Mouse (Mus musculus) retina, postnatal 7 days (tissue): ENCODE measurements around the gene Mnt.
"Not testable (repeated sequence)": the region's sequence is repeated elsewhere in the genome, so short reads cannot be mapped to it uniquely, and the experiment has no call there.

Experiments used
- DNase-seq: peaks from one replicate; pipeline ENCODE4 v3.0.0-alpha.2; 2012; ENCODE audit warnings: low read depth, low spot score

Mnt gene

DNA sequence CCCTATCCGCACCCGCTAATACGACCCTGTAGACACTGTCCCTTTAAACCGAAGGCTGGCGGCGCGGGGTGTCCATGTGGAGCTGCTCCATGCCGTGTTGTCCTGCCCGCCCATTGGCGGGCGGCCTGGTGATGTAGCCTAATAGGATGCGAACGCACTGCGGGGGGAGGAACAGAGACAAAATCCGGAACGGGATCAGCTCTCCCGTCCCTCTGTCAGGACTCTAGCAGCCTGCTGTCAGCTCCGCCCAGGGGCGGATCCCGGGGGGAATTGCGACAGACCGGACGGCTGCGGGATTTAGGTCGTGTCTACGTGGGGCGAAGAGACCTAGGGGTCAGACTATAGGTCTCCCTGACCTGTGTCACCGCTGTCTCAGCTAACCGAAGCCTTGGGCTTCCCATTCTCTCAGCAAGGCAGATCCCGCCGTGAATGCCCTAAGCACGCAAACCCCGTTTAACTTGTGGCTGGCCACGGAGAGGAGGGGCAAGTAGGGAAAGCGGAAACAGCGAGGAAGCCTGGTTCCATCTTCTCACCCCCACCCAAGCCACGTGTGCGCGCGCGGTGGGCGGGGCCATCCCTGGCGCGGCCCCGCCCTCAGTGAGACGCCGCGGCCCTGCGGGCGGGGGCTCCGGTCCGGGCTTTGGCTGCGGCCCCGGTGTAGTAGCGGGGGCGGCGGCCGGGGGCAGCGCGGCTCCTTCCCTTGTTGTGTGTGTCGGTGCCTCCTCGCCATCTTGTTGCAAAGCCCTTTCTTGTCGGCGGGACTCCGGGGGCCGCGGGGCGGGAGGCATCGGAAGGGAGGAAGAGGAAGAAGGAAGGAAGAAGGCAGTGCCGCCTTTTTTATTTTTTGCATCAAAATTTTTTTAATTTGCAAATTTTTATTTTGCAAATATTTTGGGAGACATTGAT lies at the start of gene Mnt:
TSS of gene Mnt (plus strand) at position 665 of the 906 bp plus-strand sequence.
- peak; percentile 98 for DNase-seq

DNA sequence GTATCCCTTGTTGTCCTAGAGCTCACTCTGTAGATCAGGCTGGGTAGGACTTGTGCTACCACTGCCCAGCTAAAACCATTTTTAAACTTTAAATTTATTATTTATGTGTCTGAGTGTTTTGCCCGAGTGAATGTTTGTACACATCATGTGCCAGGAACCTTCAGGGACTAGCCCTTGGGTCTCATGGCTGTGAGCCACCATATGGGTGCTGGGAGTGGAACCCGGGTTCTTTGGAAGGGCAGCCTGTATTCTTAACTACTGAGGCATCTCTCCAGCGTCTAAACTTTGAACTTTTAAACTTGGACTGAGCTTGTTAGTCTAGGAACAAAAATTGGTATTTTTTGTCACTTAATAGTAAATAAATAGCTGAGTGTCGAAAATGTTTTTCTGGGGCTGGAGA lies 37.8 kb upstream of the Mnt start:
- no peak for DNase-seq

GRCm38 (mm10) chr11:74800658-74801057 lies 30.1 kb upstream of the Mnt start:
- no peak for DNase-seq

GRCm38 (mm10) chr11:74804081-74804627 lies 26.6 kb upstream of the Mnt start:
- DNase-seq = no peak

GRCm38 (mm10) chr11:74807246-74807882 lies 23.4 kb upstream of the Mnt start:
- no peak for DNase-seq

- DNase-seq = no peak
These were observed 22.4 kb upstream of the Mnt start for GRCm38 (mm10) chr11:74808251-74808853.

GRCm38 (mm10) chr11:74810134-74810533 lies 20.6 kb upstream of the Mnt start:
- DNase-seq = no peak

- not testable (repeated sequence) for DNase-seq
These were observed 19.7 kb upstream of the Mnt start for GRCm38 (mm10) chr11:74811027-74811426.

DNA sequence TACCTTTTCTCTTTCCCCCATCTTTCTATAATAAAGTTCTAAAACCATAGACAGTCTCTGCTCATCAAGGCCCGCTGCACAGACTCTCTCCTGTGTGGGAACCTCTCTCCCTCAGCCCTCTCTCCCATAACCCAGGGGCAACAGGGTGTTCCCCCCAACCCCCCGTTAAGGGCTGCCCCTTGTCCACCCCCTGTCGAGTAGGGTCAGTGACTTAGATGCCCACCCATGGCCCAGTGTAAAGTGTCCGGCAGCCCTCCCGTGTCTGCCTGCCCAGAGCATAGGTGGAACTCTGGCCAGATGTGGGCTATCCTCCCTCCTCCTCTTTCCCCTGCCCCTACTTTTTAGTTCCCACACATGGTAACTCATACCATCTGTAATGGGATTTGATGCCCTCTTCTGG lies 19.2 kb upstream of the Mnt start:
- DNase-seq = no peak

GRCm38 (mm10) chr11:74815795-74816194 lies 14.9 kb upstream of the Mnt start:
- no peak for DNase-seq

- DNase-seq = no peak
These were observed 9.8 kb upstream of the Mnt start for GRCm38 (mm10) chr11:74820921-74821320.

GRCm38 (mm10) chr11:74821463-74821862 lies 9.3 kb upstream of the Mnt start:
- no peak for DNase-seq

DNA sequence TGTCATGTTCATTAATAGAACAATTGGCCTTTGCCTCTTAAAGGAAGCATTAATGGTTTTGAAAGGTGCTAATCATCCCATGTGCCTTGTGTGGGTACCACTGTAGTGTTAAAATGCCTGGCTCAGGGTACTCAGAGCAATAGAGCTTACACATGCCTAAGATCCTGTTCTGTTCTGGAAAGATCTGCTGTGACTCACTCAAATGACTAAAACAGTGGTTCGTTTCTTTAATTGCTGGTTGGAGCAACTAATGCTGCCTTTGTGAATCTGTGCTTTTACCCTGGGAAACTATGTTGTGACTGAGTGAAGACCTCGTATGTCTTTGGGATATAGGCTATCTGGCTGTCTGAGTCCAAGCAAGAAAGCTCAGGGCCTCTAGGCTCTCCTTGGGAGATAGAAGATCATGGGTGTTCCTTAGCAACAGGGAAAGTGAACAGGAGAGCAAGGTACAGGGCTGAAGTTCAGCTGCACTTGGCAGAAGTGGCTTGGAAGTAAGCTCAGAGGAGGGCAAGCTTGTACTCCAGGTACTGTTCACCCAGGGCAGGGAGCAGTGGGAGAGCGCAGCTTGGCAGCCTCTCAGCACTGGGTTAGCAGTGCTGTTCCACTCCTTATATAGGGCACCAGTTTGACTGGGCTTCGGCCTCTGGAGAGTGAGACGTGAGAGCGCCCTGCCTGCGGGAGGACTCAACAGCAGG lies 7.8 kb upstream of the Mnt start:
- no peak for DNase-seq

DNA sequence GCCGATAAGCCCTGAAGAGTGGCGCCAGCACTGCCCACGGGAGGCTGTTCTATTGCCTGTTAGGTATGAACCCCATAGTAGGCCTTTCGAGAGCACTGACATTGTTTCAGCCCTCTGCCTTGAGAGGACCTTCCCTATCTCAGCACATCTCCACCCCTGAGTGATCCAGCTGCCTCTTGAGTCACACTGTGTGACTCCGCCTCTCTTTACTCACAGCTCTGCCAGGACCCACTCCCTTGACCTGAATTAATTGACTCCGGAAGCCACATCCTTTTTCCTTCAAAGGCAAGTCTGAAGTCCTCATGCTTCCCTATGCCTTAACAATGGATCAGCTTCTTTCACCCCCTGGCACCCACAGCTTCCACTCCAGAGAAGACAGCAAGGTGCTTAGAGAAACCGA lies 4.6 kb upstream of the Mnt start:
- no peak for DNase-seq

DNA sequence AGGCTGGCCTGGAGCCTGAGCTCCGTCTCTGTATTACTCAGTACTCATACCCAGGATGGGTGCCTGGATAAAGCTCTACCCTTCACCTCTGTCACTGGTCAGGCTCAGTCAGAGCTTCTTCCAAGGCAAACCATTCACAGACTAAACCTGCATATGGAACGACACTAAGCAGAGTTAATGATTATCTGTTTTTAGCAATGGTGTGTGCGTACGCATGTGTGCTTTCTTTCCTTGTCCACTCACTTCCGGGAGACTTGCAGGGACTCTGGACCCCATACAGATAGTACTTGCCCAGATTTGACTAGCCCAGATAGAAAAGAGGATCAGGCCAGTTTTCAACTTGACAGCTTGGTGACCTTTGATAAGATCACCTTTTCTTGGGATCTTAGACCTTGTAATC lies 4.0 kb upstream of the Mnt start:
- DNase-seq = no peak

GRCm38 (mm10) chr11:74827791-74828403 lies 2.8 kb upstream of the Mnt start:
- DNase-seq = no peak

- no peak for DNase-seq
These were observed 2.3 kb upstream of the Mnt start for GRCm38 (mm10) chr11:74828404-74828931.

DNA sequence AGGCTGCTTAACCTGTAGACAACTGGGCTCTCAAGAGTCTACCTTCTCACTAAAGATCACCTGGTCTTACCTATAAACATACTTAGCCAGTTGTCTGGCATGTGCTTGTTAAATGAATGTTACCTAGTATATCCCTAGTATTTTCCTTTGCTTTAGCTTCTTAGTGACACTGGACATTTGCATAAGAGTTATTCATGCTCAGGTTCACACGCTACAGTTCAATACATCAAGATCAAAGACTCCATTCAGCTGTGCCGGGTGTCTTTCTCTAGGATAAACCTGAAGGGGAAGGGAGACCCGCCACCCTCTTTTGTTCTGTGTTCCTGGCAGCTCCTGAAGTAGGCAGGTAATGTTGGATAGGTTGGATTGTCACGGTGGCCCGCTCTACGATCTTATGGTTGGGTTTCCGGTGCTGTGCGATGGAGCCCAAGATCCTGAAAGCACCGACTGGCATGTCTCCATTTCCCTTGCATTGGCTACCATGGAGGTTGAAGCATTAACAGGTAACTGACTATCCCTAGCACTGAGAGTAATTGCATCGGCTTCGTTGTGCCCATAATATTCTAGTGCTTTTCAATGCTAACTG lies 1.7 kb upstream of the Mnt start:
- DNase-seq = no peak

DNA sequence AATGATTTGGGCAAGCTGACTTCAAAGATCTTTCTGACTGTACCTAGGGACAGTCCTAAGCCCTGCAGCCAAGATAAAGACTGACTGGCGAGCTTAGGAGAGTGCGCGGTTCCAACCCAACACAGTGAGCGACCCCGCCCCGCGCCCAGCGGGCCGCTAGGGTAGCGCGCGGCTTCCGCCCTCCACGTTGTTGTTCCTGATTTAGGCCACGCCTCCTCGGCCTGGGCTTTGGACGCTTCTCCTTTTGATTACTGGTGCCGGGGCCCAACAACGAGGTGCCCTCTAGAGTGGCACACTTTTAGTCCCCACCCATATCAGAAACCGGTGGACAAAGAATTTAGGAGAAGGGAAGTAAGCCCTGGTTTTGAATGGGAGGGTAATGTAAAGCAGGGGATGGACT lies 908 bp upstream of the Mnt start:
- DNase-seq = no peak

DNA sequence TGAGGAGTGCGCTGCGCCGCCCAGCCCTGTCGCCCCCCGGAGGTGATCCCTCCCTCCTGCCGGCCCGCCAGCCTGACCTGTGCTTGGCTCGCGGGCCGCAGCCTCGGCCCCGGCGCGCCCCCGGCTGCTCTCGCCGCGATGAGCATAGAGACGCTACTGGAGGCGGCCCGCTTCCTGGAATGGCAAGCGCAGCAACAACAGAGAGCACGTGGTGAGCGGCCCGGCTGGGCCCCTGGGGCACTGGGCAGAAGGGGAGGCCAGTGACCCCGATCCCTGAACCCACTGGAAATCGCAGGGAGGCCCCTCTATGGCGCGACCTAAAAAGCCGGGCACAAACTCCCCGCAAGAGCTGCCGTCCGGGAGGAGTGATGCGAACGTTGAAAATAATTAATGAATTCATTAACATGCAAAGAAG lies 478 bp downstream of the Mnt start:
- no peak for DNase-seq
